Comparison of ENCODE assay signal across 8 mouse cellular contexts in genomic region chr5:30907413-30908059, GRCm38 (mm10). TPM values are rescaled to one million over a fixed set of nuclear protein-coding genes. Genes with fewer than 3 reads are reported as not detected.
A peak's percentile ranks its signal among the peaks of the same experiment; 100 is the strongest.
DNase-seq lines count a peak whose midpoint lies in the region; ATAC-seq and TF ChIP-seq lines count a peak whose summit lies in the region.

Ost4 (minus strand) TSS chr5:30907788.

- H3K9me3 ChIP-seq in hindbrain, postnatal 0 days (ENCODE audit: low read length): no peaks in the 10 kb centered on the region

- intact Hi-C loops in gastrocnemius, adult 2 months (cut with DNase I): no loop called here
- intact Hi-C loops in left cerebral cortex, adult 2 months (cut with DNase I): loop anchor here (1.0 kb wide), 1 partner anchor 19 kb away; the partner anchor contains the start of gene Agbl5

- no peaks in the 10 kb centered on the region for H3K27me3 ChIP-seq in hindbrain, postnatal 0 days (ENCODE audit: insufficient read depth, low read length)

- WGBS in hindbrain, postnatal 0 days: under 1% methylated on average over 58 of the region's 58 CpGs

- TF ChIP-seq CTCF in gastrocnemius, adult 2 months (IDR thresholded peaks at IDR 0.05): no peak
- no peak; the same call in 1 of the 2 replicates for TF ChIP-seq CTCF in hindbrain, postnatal 0 days (IDR thresholded peaks at IDR 0.05; ENCODE audit: low read depth)
- no peak; the same call in 1 of the 2 replicates for TF ChIP-seq CTCF in left cerebral cortex, adult 2 months (IDR thresholded peaks at IDR 0.05)

- H3K4me3 ChIP-seq in gastrocnemius, adult 2 months: peak within 1 kb of the TSS; percentile 79
- peak within 1 kb of the TSS; percentile 62 for H3K4me3 ChIP-seq in hindbrain, postnatal 0 days (ENCODE audit: low read length)
- H3K4me3 ChIP-seq in left cerebral cortex, adult 2 months: peak within 1 kb of the TSS; percentile 69

- H3K4me1 ChIP-seq in hindbrain, postnatal 0 days (ENCODE audit: insufficient read depth, low read length): peaks cover 4% of the 10 kb centered on the region

- peak; percentile 97 for ATAC-seq in hindbrain, postnatal 0 days
- ATAC-seq in megakaryocyte, adult 5-6 weeks (ENCODE audit: poor library complexity, severe bottlenecking): peak; percentile 97

- H3K27ac ChIP-seq in gastrocnemius, adult 2 months: peak within 1 kb of the TSS; percentile 94
- H3K27ac ChIP-seq in hindbrain, postnatal 0 days: peak within 1 kb of the TSS; percentile 86
- peak within 1 kb of the TSS; percentile 94 for H3K27ac ChIP-seq in left cerebral cortex, adult 2 months

- H3K36me3 ChIP-seq in hindbrain, postnatal 0 days (ENCODE audit: insufficient read depth, low read length): peaks cover 10% of the 10 kb centered on the region

- H3K4me2 ChIP-seq in hindbrain, postnatal 0 days (ENCODE audit: low read depth, low read length): peak within 1 kb of the TSS; percentile 66

- peak within 1 kb of the TSS; percentile 73 for H3K9ac ChIP-seq in hindbrain, postnatal 0 days (replicated peaks; ENCODE audit: low read length)

- DNase-seq in WW6 (ENCODE audit: low read depth, low spot score): peak; percentile 94
- DNase-seq in cerebellum, postnatal 4 days (ENCODE audit: low spot score in 2 of 2): peak; percentile 84 to 92
- peak; percentile 98 for DNase-seq in gastrocnemius, adult 2 months
- DNase-seq in hindbrain, postnatal 0 days (ENCODE audit: low spot score): peak; percentile 97
- DNase-seq in left cerebral cortex, adult 2 months (ENCODE audit: extremely low spot score in 1 of 2, low spot score in 2 of 2): peak; percentile 96
- DNase-seq in right cerebral cortex, adult 2 months (ENCODE audit: low spot score in 2 of 2): peak; percentile 96 to 97
- DNase-seq in urinary bladder, postnatal 14 days (ENCODE audit: low spot score): peak; percentile 98

RNA-seq across cellular contexts. Expression of gene Ost4, which starts in this region (rescaled TPM):
- total RNA-seq in gastrocnemius, adult 2 months (2021): 100 to 1,000 TPM; 103 to 121 TPM
- 109 and 179 TPM in 2 replicates for total RNA-seq in hindbrain, postnatal 0 days (2014; rRNA removed)
- polyA plus RNA-seq in hindbrain, postnatal 0 days (2015; fragmentation: Nextera tagmentation; extraction: Ambion mirVana): 224 and 236 TPM in 2 replicates
- total RNA-seq in left cerebral cortex, adult 2 months (2021): 100 to 1,000 TPM in 1 of 2 experiments, 10 to 100 TPM in 1; 91.9 to 106 TPM
- 342 and 413 TPM in 2 replicates for total RNA-seq in megakaryocyte, adult 5-6 weeks (2015)
- total RNA-seq in megakaryocyte, adult 5-6 weeks (2017): 286 and 294 TPM in 2 replicates

Comparison
In these comparisons a context has a peak if more than half of its experiments do, and no peak if none do; other contexts are left out.
1. Peak in every context shown above with its lines: DNase-seq, ATAC-seq, H3K4me3 ChIP-seq and H3K27ac ChIP-seq.